Mouse (Mus musculus): ENCODE measurements around the gene Syn3.

DNA sequence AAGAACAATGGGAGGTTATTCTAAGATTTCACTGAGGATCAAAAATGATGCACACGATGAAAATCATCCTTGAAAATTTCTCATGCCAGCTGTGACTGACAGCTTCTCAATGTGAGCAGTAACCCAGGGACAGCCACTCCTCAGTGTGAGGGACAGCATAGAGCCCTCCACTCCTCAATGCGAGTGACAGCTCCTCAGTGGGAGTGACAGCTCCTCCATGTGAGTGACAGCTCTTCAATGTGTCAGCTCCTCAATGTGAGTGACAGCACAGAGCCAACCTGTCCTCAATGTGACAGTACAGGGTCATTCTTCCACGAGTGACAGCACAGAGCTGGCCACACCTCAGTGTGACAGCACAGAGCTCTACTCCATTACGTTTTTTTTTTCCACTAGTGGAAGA is 310.1 kb downstream of the Syn3 start:
- TF ChIP-seq CTCF (IDR thresholded peaks at IDR 0.05; ENCODE audit: borderline replicate concordance, extremely low read depth, insufficient read depth, insufficient read length), result no peak
- no peak for TF ChIP-seq POLR2A (IDR thresholded peaks at IDR 0.05; ENCODE audit: borderline replicate concordance, extremely low read depth, insufficient read depth, insufficient read length, poor library complexity, severe bottlenecking)
